Mouse (Mus musculus) midbrain, embryonic 11.5 days (tissue): ENCODE data around the gene Bfsp2. TPM values are rescaled to one million over a fixed set of nuclear protein-coding genes. Genes with fewer than 3 reads are reported as not detected.

Experiments
- ATAC-seq: fragments of 200-750 bp; cut with Nextera tagmentation; 2 replicates; pipeline ENCODE4 v1.8.0; 2017; ENCODE audit warnings: moderate TSS enrichment, moderate library complexity; ENCODE audit not compliant: low FRiP score
- DNase-seq: peaks from one replicate; pipeline ENCODE4 v3.0.0; 2015; ENCODE audit warnings: low spot score; ENCODE audit errors: missing footprints
- H3K27ac ChIP-seq: fragments of 300-500 bp; sonication (generic); 2 replicates; pipeline ENCODE4 v1.5.1; 2014; ENCODE audit warnings: low read depth, low read length
- H3K27me3 ChIP-seq: fragments of 300-500 bp; sonication (generic); 2 replicates; pipeline ENCODE4 v1.6.1; 2014; ENCODE audit warnings: mild to moderate bottlenecking, low read length, moderate library complexity, mixed read lengths; ENCODE audit not compliant: control insufficient read depth, insufficient read depth
- H3K36me3 ChIP-seq: fragments of 300-500 bp; sonication (generic); 2 replicates; pipeline ENCODE4 v1.6.1; 2014; ENCODE audit warnings: mild to moderate bottlenecking, low read length, moderate library complexity, mixed read lengths; ENCODE audit not compliant: control insufficient read depth, insufficient read depth
- H3K4me1 ChIP-seq: fragments of 300-500 bp; sonication (generic); 2 replicates; pipeline ENCODE4 v1.6.1; 2014; ENCODE audit warnings: low read length; ENCODE audit not compliant: control insufficient read depth, insufficient read depth
- H3K4me2 ChIP-seq: fragments of 300-500 bp; sonication (generic); 2 replicates; pipeline ENCODE4 v1.6.1; 2014; ENCODE audit warnings: mild to moderate bottlenecking, moderate library complexity
- H3K4me3 ChIP-seq: fragments of 300-500 bp; sonication (generic); 2 replicates; pipeline ENCODE4 v1.5.1; 2014; ENCODE audit warnings: low read depth, low read length
- H3K9ac ChIP-seq: fragments of 300-500 bp; sonication (generic); 2 replicates; pipeline ENCODE4 v1.6.1; 2014; ENCODE audit warnings: low read length
- H3K9me3 ChIP-seq: fragments of 300-500 bp; sonication (generic); 2 replicates; pipeline ENCODE4 v1.6.1; 2016; ENCODE audit warnings: low read length; ENCODE audit not compliant: control insufficient read depth
- WGBS: fragments of 180-500 bp; shearing (Covaris S2); extraction: QIAGEN DNeasy Blood & Tissue Kit; methylation state at CpG from one replicate; pipeline ENCODE4 v1.1.7; 2014; 5-methylcytosine and 5-hydroxymethylcytosine counted together
- polyA plus RNA-seq: library from polyadenylated mRNA; unstranded; fragments of >200 nt; fragmentation: Nextera tagmentation; extraction: Ambion mirVana; gene quantifications from 2 replicates; pipeline ENCODE4 v1.2.1, GENCODE M21; 2014

Bfsp2 gene
- polyA plus RNA-seq, 1 experiment from 2014 or later: 2.6 TPM

DNA sequence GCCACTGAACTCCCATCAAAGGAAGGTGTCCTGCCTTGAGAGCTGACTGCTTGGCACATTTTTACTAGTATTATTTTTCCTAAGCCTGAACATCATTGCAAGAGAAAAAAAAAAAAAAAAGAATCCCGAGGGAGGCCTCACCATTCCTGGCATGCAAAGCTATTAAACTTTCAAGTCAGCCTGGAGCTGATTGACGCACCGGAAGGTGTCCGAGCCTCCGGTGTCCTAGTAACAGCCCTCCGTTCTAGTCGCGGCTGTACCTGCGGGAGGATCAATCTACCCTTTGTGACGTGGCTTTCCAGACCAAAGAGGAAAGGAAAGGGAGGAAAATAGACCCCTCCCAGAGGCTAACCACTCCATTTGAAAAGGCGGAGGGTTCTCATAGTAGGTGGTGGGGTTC lies 8.4 kb downstream of the Bfsp2 start:
- no peak for ATAC-seq
- Histone ChIP-seq H3K4me3 (no peak overlapping the region), H3K9me3 (no peaks in the 10 kb centered on the region), H3K27me3 (no peaks in the 10 kb centered on the region), H3K4me1 (peaks cover 12% of the 10 kb centered on the region), H3K4me2 (no peak overlapping the region), H3K27ac (no peak overlapping the region), H3K9ac (no peak overlapping the region), H3K36me3 (no peaks in the 10 kb centered on the region)
- DNase-seq: no peak
- WGBS: 36% methylated on average over 11 of the region's 11 CpGs

GRCm38 (mm10) chr9:103469516-103469915 lies 10.7 kb downstream of the Bfsp2 start:
- H3K9me3 ChIP-seq: no peaks in the 10 kb centered on the region
- H3K4me2 ChIP-seq: no peak overlapping the region
- DNase-seq (no peak), ATAC-seq (no peak)
- no peak overlapping the region for H3K9ac ChIP-seq
- H3K27me3 ChIP-seq: no peaks in the 10 kb centered on the region
- 73% methylated on average over 5 of the region's 5 CpGs for WGBS
- H3K27ac ChIP-seq: no peak overlapping the region
- no peaks in the 10 kb centered on the region for H3K36me3 ChIP-seq
- peaks cover 17% of the 10 kb centered on the region for H3K4me1 ChIP-seq
- no peak overlapping the region for H3K4me3 ChIP-seq

GRCm38 (mm10) chr9:103468911-103469310 lies 11.3 kb downstream of the Bfsp2 start:
- no peak for DNase-seq
- ATAC-seq: no peak
- no peak overlapping the region for H3K4me2 ChIP-seq
- no peaks in the 10 kb centered on the region for H3K9me3 ChIP-seq
- H3K27me3 ChIP-seq: no peaks in the 10 kb centered on the region
- H3K27ac ChIP-seq: no peak overlapping the region
- H3K9ac ChIP-seq: no peak overlapping the region
- H3K4me1 ChIP-seq: peaks cover 11% of the 10 kb centered on the region
- 90% methylated on average over 7 of the region's 7 CpGs for WGBS
- no peak overlapping the region for H3K4me3 ChIP-seq
- no peaks in the 10 kb centered on the region for H3K36me3 ChIP-seq

DNA sequence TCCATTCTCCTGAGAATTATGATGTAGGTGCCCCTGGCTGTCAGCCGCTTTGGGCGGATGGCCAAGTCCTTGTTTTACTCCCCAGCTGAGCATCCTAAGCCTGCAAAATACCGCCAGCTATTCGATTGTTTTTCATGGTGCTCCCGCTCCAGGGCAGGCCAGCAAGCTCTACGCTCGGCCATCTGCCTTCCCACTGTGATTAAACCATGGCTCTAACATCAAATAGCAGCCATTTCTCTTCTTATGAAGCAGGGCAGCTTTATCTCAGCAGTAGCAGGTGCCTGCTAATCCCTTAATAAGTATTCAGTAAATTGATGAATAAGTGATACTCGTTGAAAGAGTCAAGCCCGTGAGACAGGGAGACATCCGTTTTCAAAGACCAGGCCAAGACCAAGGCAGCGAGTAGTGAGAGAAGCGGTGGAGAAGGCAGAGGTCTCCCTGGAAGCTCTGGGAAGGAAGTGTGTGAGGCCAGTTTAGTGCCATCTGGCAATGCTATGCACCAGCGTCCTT lies 14.5 kb downstream of the Bfsp2 start:
- DNase-seq (no peak), ATAC-seq (peak; percentile 85)
- H3K4me2 ChIP-seq: no peak overlapping the region
- peak overlapping the region; percentile 64 for H3K27ac ChIP-seq
- no peaks in the 10 kb centered on the region for H3K36me3 ChIP-seq
- peaks cover 4% of the 10 kb centered on the region for H3K4me1 ChIP-seq
- H3K9me3 ChIP-seq: no peaks in the 10 kb centered on the region
- H3K4me3 ChIP-seq: no peak overlapping the region
- WGBS: 42% methylated on average over 13 of the region's 13 CpGs
- H3K9ac ChIP-seq: no peak overlapping the region
- H3K27me3 ChIP-seq: no peaks in the 10 kb centered on the region

GRCm38 (mm10) chr9:103465293-103465692 lies 14.9 kb downstream of the Bfsp2 start:
- Histone ChIP-seq H3K9me3 (no peaks in the 10 kb centered on the region), H3K36me3 (no peaks in the 10 kb centered on the region), H3K4me2 (no peak overlapping the region), H3K4me3 (no peak overlapping the region), H3K9ac (no peak overlapping the region), H3K4me1 (peaks cover 4% of the 10 kb centered on the region), H3K27ac (peak overlapping the region; percentile 64), H3K27me3 (no peaks in the 10 kb centered on the region)
- ATAC-seq: peak; percentile 64
- DNase-seq: no peak
- 27% methylated on average over 1 of the region's 1 CpGs for WGBS

DNA sequence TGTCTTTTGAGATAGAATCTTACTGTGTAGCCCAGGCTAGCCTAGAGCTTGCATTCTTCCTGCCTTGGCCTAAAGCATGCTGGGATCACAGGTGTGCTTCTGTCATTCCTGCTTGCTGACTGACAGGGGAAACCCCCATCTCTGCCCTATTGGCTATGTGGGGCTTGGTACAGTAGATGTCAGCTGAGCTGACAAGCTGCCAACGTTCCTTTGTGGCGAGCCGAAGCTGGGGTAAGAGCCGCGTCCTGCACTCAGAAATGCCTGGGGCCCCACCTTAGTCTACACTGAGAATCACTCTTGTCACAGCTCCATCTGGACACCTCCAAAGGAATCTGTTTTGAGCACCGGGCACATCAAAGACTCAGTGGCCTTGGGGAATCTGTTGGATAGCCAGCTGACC lies 16.4 kb downstream of the Bfsp2 start:
- Histone ChIP-seq H3K4me3 (no peak overlapping the region), H3K4me2 (no peak overlapping the region), H3K36me3 (no peaks in the 10 kb centered on the region), H3K9me3 (no peaks in the 10 kb centered on the region), H3K27ac (no peak overlapping the region), H3K27me3 (no peaks in the 10 kb centered on the region), H3K9ac (no peak overlapping the region), H3K4me1 (peaks cover 4% of the 10 kb centered on the region; the same call in 1 of the 2 replicates)
- ATAC-seq (no peak), DNase-seq (peak; percentile 33)
- 87% methylated on average over 6 of the region's 6 CpGs for WGBS

GRCm38 (mm10) chr9:103459839-103460238 lies 20.4 kb downstream of the Bfsp2 start:
- H3K27me3 ChIP-seq: no peaks in the 10 kb centered on the region
- no peak overlapping the region for H3K4me2 ChIP-seq
- H3K27ac ChIP-seq: no peak overlapping the region
- no peaks in the 10 kb centered on the region for H3K4me1 ChIP-seq
- ATAC-seq: no peak
- H3K36me3 ChIP-seq: no peaks in the 10 kb centered on the region
- 50% methylated on average over 2 of the region's 2 CpGs for WGBS
- H3K9me3 ChIP-seq: no peaks in the 10 kb centered on the region
- H3K4me3 ChIP-seq: no peak overlapping the region
- H3K9ac ChIP-seq: no peak overlapping the region
- DNase-seq: peak; percentile 51

DNA sequence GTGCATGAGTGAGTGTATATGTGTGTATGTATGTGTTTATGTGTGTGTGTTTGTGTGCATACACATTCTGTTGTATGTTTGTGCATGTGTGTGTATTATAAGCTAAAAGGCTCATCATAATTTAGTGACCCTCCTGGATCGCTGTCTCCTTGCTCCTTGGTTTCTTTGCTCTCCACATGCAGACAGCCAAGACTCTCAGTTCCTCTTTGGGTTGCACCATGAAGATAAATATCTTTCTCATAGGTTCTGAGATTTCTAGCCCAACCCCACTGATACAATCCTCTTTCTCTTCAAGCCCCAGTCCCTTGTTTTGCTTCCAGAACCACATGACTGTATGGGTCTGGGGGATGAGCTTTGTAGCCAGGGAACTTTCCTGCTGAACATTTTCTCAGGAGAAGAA lies 20.9 kb downstream of the Bfsp2 start:
- Histone ChIP-seq H3K9ac (no peak overlapping the region), H3K4me1 (no peaks in the 10 kb centered on the region), H3K27ac (no peak overlapping the region), H3K36me3 (no peaks in the 10 kb centered on the region), H3K27me3 (no peaks in the 10 kb centered on the region), H3K4me3 (no peak overlapping the region), H3K4me2 (no peak overlapping the region), H3K9me3 (no peaks in the 10 kb centered on the region)
- ATAC-seq: no peak
- DNase-seq: no peak
- 94% methylated on average over 1 of the region's 1 CpGs for WGBS

GRCm38 (mm10) chr9:103449651-103450050 lies 30.6 kb downstream of the Bfsp2 start:
- no peak for ATAC-seq
- 90% methylated on average over 6 of the region's 6 CpGs for WGBS
- no peaks in the 10 kb centered on the region for H3K4me1 ChIP-seq

More at GRCm38 (mm10) chr9:103449651-103450050, 30.6 kb downstream of the Bfsp2 start:
- Histone ChIP-seq H3K9me3 (peaks cover 4% of the 10 kb centered on the region; the same call in 1 of the 2 replicates), H3K9ac (no peak overlapping the region), H3K36me3 (no peaks in the 10 kb centered on the region), H3K27ac (no peak overlapping the region), H3K27me3 (no peaks in the 10 kb centered on the region), H3K4me2 (no peak overlapping the region), H3K4me3 (no peak overlapping the region)
- no peak for DNase-seq
